Mouse (Mus musculus): ENCODE measurements around the gene Ipmk.

DNA sequence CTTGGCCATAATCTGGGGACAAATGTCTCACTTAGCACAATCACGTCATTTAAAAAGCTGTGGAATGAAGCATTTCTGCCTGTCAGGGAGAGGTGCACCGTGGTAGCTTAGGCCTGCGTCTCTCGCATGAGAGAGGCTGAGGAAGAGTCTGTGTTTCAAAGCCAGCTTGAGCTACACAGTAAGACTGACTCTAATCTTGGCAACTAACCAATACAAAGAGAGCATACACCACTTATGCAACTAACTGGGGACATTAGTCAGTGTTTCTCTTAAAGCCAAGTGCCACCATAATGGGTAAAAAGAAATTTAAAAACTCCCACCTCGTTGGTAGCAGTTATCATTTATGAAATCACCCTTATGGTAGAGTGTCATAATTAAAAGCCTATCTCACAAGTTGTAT lies 18.7 kb upstream of the Ipmk start:
- TF ChIP-seq CTCF (IDR thresholded peaks at IDR 0.05; ENCODE audit: extremely low read depth, insufficient read depth, low read length) (no peak), POLR2A (IDR thresholded peaks at IDR 0.05; ENCODE audit: extremely low read depth, insufficient read depth, low read length) (no peak)
